Mouse (Mus musculus): ENCODE data around the gene Mtcl1. TPM values are rescaled to one million over a fixed set of nuclear protein-coding genes. Genes with fewer than 3 reads are reported as not detected.

Gene Mtcl1
- polyA plus RNA-seq, 1 experiment, result 2.0 TPM

GRCm38 (mm10) chr17:66407833-66408232 is 41.7 kb downstream of the Mtcl1 start:
- no peak for DNase-seq (ENCODE audit: low read depth)

- DNase-seq (ENCODE audit: low read depth), result no peak
These were observed 43.9 kb downstream of the Mtcl1 start for GRCm38 (mm10) chr17:66405601-66406000.

DNA sequence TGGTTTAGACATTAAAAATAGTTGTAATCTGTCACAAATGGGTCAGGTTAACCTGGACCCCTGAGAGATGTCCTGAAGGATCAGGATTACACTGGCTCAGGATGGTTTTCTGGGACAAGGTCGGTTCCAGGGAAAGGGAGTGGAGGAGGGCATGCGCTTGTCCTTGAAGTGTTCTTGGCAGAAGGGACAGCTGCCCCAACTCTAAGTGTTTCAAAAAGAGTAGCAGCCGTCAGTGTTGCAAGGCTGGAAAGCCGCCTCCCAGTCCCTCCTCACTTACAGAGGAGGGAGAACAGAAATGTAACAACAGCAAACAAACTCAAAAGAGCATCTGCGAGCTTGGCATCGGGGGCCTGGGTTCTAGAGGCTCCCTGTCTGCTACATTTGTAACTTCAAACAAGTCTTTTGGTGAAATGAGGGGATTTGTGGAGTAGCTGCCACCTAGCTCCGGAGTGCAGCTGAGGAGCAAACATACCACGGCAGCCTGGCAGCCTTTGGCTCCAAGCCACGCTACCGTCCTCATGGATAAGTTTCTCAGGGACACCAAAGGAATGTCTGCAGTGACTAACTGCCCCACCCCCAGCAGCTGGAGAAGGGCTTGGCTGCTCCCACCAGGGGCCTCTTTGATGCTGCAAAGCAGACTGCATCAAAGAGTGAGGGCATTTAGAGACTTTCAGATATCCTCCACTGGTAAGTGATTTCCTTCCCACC is 44.5 kb downstream of the Mtcl1 start:
- DNase-seq (ENCODE audit: low read depth), result no peak

DNA sequence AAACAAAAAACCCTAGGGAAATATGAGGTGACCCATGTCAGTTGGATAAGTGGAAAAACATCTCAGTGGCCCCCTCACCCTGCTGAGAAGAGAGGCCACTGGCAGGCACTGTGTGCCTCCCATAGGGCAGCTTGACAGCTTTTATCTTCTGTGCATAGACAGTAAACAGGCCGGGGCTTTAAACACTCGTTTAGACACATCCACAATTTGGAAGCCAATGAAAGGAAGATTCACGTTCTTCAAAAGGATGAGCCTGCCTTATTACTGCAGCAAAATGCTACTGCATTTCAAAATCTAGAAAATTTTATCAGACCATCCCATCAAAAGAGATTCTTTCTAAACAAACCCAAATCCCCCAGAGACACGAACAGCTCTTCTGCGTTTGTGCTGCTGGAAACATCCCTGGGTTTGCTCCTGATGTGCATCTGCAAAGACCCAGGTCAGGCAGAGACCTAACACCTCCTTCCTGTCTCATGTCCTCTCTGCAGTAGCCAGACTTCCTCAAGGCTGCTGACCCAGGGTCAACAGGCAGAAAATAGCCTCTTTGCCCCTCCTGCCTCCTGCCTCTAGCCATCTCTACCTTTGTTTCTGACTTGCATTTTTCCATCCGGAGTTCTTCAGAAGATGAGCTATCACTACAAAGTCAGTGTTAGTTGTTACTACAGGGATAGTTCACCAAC is 46.6 kb downstream of the Mtcl1 start:
- no peak for DNase-seq (ENCODE audit: low read depth)

- DNase-seq (ENCODE audit: low read depth), result no peak
These were observed 47.8 kb downstream of the Mtcl1 start for GRCm38 (mm10) chr17:66401596-66402265.

- no peak for DNase-seq (ENCODE audit: low read depth)
These were observed 49.8 kb downstream of the Mtcl1 start for GRCm38 (mm10) chr17:66399780-66400179.

DNA sequence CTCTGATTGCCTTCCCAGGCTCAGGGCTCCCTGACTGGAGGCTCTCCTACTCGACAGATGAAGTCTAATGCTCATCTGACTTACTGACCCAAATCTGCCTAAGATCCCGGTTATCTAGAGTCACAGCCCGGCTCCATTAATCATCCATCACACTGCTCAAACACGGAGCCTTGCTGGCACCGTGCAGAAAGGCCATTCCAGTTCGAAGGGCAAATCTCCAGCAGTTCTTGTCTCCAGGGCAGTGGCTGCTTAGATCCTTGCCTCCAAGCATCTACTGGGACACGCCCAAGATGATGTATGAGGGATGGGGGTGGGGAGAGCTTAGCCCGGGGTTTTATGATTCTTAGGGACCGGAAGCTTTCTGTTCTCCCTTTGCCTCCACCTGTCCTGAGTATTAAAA is 55.0 kb downstream of the Mtcl1 start:
- DNase-seq (ENCODE audit: low read depth), result no peak

- no peak for DNase-seq (ENCODE audit: low read depth)
These were observed 61.2 kb downstream of the Mtcl1 start for GRCm38 (mm10) chr17:66388307-66388706.

DNA sequence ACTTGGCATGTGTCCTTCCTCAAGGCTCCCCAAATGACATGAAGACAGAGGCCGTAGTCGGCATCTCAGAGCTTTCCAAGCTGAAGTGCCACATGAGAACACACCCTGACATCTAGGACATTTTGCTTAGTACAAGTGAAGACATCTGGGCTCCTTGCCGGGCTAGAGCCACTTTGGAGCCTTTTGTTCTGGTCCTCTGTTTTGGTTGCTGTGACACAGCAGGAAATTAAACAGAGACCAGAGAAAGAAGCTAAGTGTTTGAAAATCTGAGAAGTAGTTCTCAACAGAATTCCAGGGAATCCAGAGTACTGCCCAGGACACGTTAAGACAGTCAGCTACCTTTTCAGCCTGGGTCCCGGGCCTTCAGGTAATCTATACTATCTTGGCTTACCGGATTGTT is 68.2 kb downstream of the Mtcl1 start:
- no peak for DNase-seq (ENCODE audit: low read depth)

DNA sequence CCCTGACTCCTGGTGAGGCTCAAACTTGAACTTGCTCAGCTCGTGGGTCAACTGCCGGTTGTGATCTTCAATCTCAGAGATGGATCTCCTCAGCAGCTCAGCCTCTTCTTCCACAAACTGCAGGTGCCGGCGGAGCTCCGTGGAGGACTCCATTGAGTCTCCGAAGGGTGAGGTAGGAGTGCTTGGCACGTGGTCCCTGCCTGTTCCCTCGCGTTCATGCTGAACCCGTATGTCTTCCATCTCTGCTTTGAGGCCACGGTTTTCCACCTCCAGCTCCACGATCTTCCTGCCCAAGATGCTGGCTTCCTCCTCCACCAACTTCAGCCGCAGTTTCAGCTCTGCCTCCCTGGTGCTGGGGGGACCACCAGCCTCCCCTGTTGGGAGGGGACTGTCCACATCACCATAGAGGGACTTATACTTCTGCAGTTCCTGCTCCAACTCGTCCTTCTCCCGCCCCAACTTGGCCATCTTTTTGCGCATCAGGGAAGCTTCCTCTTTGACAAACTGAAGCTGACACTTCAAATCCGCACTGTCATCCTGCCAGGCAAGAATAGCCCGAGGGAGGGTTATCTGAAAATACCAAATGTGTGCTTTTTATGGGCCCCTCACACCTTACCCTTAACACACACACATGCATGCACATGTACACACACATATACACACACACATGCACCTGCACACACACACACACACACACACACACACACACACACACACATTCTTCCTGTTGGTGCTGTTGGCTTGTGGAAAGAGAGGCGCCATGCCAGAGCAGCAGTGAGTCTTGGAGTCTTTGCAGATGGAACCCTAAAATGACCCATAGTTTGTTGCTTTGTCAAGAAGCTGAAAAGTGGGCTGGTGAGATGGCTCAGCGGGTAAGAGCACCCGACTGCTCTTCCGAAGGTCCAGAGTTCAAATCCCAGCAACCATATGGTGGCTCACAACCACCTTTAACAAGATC is 69.4 kb downstream of the Mtcl1 start:
- DNase-seq (ENCODE audit: low read depth), result no peak

DNA sequence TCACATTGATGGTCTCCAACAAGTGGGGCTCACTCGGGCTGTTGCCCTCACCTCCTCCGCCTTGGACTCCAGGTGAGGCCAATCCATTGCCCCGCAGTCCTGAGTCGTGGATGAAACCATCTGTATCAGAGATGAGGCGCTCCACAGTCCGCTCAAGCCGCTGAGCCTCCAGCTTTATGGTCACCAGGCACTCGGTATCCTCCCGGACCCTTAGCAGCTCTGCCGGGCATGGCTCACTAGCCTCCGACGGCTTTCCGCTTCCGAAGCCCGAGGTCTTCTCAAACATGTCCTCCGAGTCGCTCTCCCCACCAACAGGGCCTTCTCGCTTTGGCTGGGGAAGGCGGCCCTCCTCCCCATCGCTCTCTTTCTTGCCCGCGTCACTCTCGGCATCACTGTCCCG is 70.2 kb downstream of the Mtcl1 start:
- DNase-seq (ENCODE audit: low read depth), result no peak

DNA sequence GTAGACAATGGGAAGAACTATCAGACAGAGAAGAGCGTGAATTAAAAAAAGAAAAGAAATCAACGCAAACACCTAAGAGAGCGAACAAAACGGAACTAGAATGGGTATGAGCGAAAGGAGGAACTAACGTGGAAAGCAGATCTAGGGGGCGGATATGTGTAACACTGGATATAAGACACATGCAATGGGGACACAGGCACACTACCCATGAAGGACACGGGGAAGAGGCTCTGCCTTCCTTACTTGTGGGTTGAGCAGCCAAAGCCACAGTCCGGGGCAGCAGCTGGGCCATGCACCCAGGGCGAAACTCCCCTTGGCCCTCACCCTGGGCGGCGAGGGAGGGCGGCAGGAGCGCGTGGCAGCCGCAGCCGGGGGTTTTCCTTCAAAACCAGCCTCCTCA is 71.4 kb downstream of the Mtcl1 start:
- no peak for DNase-seq (ENCODE audit: low read depth)

DNA sequence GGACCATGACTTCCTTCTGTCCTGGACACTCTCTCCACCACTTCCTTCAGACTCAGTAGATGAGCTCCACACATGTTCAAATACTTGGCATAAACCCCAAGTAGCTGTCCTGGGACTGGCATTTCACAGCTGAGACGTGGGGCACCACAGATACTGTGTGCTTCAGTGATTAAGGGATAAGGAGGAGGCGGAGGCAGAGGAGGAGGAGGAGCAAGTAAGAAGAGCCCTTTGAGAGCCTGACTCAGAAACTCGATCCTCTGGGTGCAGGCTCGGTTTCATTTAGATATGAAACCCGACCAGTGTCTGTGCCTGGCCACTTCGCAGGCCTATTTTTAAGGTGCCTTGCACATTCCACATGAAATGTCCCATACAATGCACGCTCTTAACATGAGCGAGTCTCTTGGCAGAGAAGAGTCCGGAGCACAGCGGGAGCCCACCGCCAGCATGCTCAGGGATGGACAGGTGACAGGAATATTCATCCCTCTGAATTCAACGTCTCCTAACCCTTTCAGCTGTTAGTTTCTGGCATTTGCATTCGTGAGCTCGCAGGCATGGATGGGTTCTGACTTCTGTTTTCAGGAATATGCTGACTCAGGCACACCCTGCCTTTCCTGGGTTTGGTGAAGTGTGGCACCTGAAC is 74.8 kb downstream of the Mtcl1 start:
- no peak for DNase-seq (ENCODE audit: low read depth)

- DNase-seq (ENCODE audit: low read depth), result no peak
These were observed 78.7 kb downstream of the Mtcl1 start for GRCm38 (mm10) chr17:66370867-66371266.

DNA sequence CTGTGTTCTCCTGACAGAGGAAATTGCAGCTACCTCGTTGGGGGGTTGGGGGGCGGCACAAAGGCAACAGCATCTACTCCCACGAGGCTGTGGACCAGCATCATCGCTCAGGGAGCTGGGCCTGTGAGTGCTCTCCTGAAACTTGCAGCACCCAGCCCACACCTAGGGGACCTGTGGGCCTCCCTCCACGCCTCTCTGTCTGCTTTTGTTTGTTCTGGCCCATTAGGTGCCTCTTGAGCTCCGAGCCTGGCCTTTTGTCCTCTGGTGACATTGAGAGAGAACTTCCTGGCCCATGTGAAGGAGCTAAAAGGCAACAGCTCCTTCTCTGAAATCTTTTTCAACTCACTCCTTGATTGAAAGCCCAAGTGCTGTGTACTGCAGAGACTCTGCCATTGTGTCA is 79.8 kb downstream of the Mtcl1 start:
- no peak for DNase-seq (ENCODE audit: low read depth)

- DNase-seq (ENCODE audit: low read depth), result no peak
These were observed 81.4 kb downstream of the Mtcl1 start for GRCm38 (mm10) chr17:66368127-66368526.

GRCm38 (mm10) chr17:66365664-66366063 is 83.9 kb downstream of the Mtcl1 start:
- no peak for DNase-seq (ENCODE audit: low read depth)

DNA sequence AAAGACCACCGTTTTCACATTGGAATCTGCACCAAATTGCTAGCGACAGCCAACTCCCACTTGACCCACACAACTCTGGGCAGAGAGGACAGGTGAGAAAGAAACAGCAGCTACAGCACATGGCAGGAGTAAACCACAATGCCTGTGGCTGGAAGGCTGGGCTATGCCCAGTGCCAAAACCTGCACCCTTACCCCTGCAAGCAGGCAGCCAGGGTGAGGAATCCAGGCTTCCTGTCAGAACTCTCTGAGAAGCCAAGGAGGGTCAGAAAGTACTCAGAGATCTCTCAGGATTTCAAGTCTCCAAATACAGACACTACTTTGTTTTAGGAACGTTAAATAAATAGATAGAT is 84.3 kb downstream of the Mtcl1 start:
- DNase-seq (ENCODE audit: low read depth), result no peak

DNA sequence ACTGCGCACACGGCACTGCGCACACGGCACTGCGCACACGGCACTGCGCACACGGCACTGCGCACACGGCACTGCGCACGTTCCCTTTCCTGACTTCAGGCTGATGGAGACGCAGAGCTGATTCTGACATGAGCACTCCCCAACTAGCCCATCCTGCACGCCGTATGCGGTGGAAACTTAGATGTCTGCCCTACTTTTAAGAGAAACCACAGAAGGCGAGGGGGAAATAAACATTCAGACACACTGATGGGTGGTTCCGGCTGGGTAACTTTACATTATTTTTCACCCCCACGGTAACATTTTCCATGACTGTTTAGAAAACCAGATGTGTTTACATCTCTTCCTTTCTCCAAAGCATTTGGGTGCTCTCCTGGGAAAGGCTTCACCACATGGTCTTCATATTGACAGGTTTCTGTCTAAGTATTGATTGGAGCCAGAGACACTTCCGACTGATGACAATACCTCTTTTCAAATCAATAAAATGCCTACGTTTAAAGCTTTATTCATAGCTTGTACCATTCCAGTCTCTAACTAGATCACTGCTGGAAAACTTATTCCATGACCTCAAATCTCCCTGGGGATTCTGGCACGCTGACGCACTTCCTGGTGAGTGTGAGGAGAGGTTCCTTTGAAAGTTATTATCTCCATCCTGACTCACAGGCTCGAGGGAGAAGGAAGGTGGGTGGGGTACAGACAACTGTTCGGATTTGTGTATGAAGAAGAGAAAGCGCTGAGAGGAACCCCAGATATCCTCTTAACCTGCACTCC is 84.8 kb downstream of the Mtcl1 start:
- no peak for DNase-seq (ENCODE audit: low read depth)

GRCm38 (mm10) chr17:66363852-66364524 is 85.6 kb downstream of the Mtcl1 start:
- no peak for DNase-seq (ENCODE audit: low read depth)
